Mouse (Mus musculus): Measurements from ENCODE around the gene Sox5. TPM values are rescaled to one million over a fixed set of nuclear protein-coding genes. Genes with fewer than 3 reads are reported as not detected.
A peak's percentile ranks its signal among the peaks of the same experiment; 100 is the strongest.

Gene Sox5
- polyA plus RNA-seq, 1 experiment from 2014 or later = 43.3 TPM

- no peaks in the 10 kb centered on the region for H3K36me3 ChIP-seq (ENCODE audit: control insufficient read depth, insufficient read depth, low read length)
- no peak for ATAC-seq
These were observed 318.1 kb downstream of the Sox5 start for GRCm38 (mm10) chr6:144463691-144464090.

GRCm38 (mm10) chr6:144463274-144463673 lies 318.5 kb downstream of the Sox5 start:
- H3K4me3 ChIP-seq (ENCODE audit: low read depth, low read length) = no peak overlapping the region
- ATAC-seq = no peak
- WGBS = 92% methylated on average over 5 of the region's 5 CpGs
- H3K9ac ChIP-seq (ENCODE audit: low read depth, low read length) = no peak overlapping the region
- no peaks in the 10 kb centered on the region for H3K4me1 ChIP-seq (ENCODE audit: control insufficient read depth, insufficient read depth, low read length)
- no peaks in the 10 kb centered on the region for H3K9me3 ChIP-seq (replicated peaks; ENCODE audit: control insufficient read depth, low read length, poor library complexity, severe bottlenecking)
- no peaks in the 10 kb centered on the region for H3K27me3 ChIP-seq (ENCODE audit: control insufficient read depth, insufficient read depth, low read depth, low read length)
- H3K4me2 ChIP-seq (ENCODE audit: low read length) = no peak overlapping the region
- no peaks in the 10 kb centered on the region for H3K36me3 ChIP-seq (ENCODE audit: control insufficient read depth, insufficient read depth, low read length)
- H3K27ac ChIP-seq (ENCODE audit: low read length) = no peak overlapping the region

More at GRCm38 (mm10) chr6:144463691-144464090, 318.1 kb downstream of the Sox5 start:
- Histone ChIP-seq H3K4me3 (ENCODE audit: low read depth, low read length) (no peak overlapping the region), H3K4me2 (ENCODE audit: low read length) (no peak overlapping the region), H3K9ac (ENCODE audit: low read depth, low read length) (no peak overlapping the region), H3K27me3 (ENCODE audit: control insufficient read depth, insufficient read depth, low read depth, low read length) (no peaks in the 10 kb centered on the region), H3K4me1 (ENCODE audit: control insufficient read depth, insufficient read depth, low read length) (no peaks in the 10 kb centered on the region), H3K27ac (ENCODE audit: low read length) (no peak overlapping the region), H3K9me3 (replicated peaks; ENCODE audit: control insufficient read depth, low read length, poor library complexity, severe bottlenecking) (no peaks in the 10 kb centered on the region)
- WGBS = 88% methylated on average over 6 of the region's 6 CpGs

- Histone ChIP-seq H3K9ac (ENCODE audit: low read depth, low read length) (no peak overlapping the region), H3K36me3 (ENCODE audit: control insufficient read depth, insufficient read depth, low read length) (no peaks in the 10 kb centered on the region), H3K9me3 (replicated peaks; ENCODE audit: control insufficient read depth, low read length, poor library complexity, severe bottlenecking) (no peaks in the 10 kb centered on the region), H3K27me3 (ENCODE audit: control insufficient read depth, insufficient read depth, low read depth, low read length) (no peaks in the 10 kb centered on the region), H3K4me3 (ENCODE audit: low read depth, low read length) (no peak overlapping the region), H3K4me2 (ENCODE audit: low read length) (no peak overlapping the region), H3K27ac (ENCODE audit: low read length) (no peak overlapping the region), H3K4me1 (ENCODE audit: control insufficient read depth, insufficient read depth, low read length) (peaks cover 3% of the 10 kb centered on the region; the same call in 1 of the 2 replicates)
- 89% methylated on average over 8 of the region's 8 CpGs for WGBS
- ATAC-seq = no peak
These were observed 322.3 kb downstream of the Sox5 start for GRCm38 (mm10) chr6:144459486-144459885.

GRCm38 (mm10) chr6:144457500-144457899 lies 324.3 kb downstream of the Sox5 start:
- H3K4me3 ChIP-seq (ENCODE audit: low read depth, low read length) = no peak overlapping the region
- H3K27ac ChIP-seq (ENCODE audit: low read length) = no peak overlapping the region
- H3K9ac ChIP-seq (ENCODE audit: low read depth, low read length) = no peak overlapping the region
- 91% methylated on average over 9 of the region's 9 CpGs for WGBS
- no peak for ATAC-seq
- H3K9me3 ChIP-seq (replicated peaks; ENCODE audit: control insufficient read depth, low read length, poor library complexity, severe bottlenecking) = no peaks in the 10 kb centered on the region
- H3K4me2 ChIP-seq (ENCODE audit: low read length) = no peak overlapping the region
- peaks cover 11% of the 10 kb centered on the region; the same call in 1 of the 2 replicates for H3K4me1 ChIP-seq (ENCODE audit: control insufficient read depth, insufficient read depth, low read length)
- no peaks in the 10 kb centered on the region for H3K36me3 ChIP-seq (ENCODE audit: control insufficient read depth, insufficient read depth, low read length)
- no peaks in the 10 kb centered on the region for H3K27me3 ChIP-seq (ENCODE audit: control insufficient read depth, insufficient read depth, low read depth, low read length)

- H3K9me3 ChIP-seq (replicated peaks; ENCODE audit: control insufficient read depth, low read length, poor library complexity, severe bottlenecking) = no peaks in the 10 kb centered on the region
- no peak overlapping the region for H3K9ac ChIP-seq (ENCODE audit: low read depth, low read length)
- H3K27ac ChIP-seq (ENCODE audit: low read length) = no peak overlapping the region
- H3K36me3 ChIP-seq (ENCODE audit: control insufficient read depth, insufficient read depth, low read length) = no peaks in the 10 kb centered on the region
- H3K4me2 ChIP-seq (ENCODE audit: low read length) = no peak overlapping the region
- H3K4me3 ChIP-seq (ENCODE audit: low read depth, low read length) = no peak overlapping the region
- 21% methylated on average over 11 of the region's 11 CpGs for WGBS
- no peaks in the 10 kb centered on the region for H3K27me3 ChIP-seq (ENCODE audit: control insufficient read depth, insufficient read depth, low read depth, low read length)
- peaks cover 11% of the 10 kb centered on the region; the same call in 1 of the 2 replicates for H3K4me1 ChIP-seq (ENCODE audit: control insufficient read depth, insufficient read depth, low read length)
- peak; percentile 48; the same call in 1 of the 2 replicates for ATAC-seq
These were observed 327.2 kb downstream of the Sox5 start for GRCm38 (mm10) chr6:144454291-144455276.

GRCm38 (mm10) chr6:144453605-144454004 lies 328.2 kb downstream of the Sox5 start:
- 31% methylated on average over 7 of the region's 7 CpGs for WGBS
- Histone ChIP-seq H3K9me3 (replicated peaks; ENCODE audit: control insufficient read depth, low read length, poor library complexity, severe bottlenecking) (no peaks in the 10 kb centered on the region), H3K27me3 (ENCODE audit: control insufficient read depth, insufficient read depth, low read depth, low read length) (no peaks in the 10 kb centered on the region), H3K9ac (ENCODE audit: low read depth, low read length) (no peak overlapping the region), H3K4me1 (ENCODE audit: control insufficient read depth, insufficient read depth, low read length) (peaks cover 11% of the 10 kb centered on the region; the same call in 1 of the 2 replicates), H3K4me3 (ENCODE audit: low read depth, low read length) (no peak overlapping the region), H3K4me2 (ENCODE audit: low read length) (no peak overlapping the region), H3K27ac (ENCODE audit: low read length) (no peak overlapping the region), H3K36me3 (ENCODE audit: control insufficient read depth, insufficient read depth, low read length) (no peaks in the 10 kb centered on the region)
- no peak for ATAC-seq

GRCm38 (mm10) chr6:144453147-144453546 lies 328.6 kb downstream of the Sox5 start:
- no peak overlapping the region for H3K4me2 ChIP-seq (ENCODE audit: low read length)
- ATAC-seq = no peak
- no peaks in the 10 kb centered on the region for H3K27me3 ChIP-seq (ENCODE audit: control insufficient read depth, insufficient read depth, low read depth, low read length)
- no peak overlapping the region for H3K27ac ChIP-seq (ENCODE audit: low read length)
- no peaks in the 10 kb centered on the region for H3K36me3 ChIP-seq (ENCODE audit: control insufficient read depth, insufficient read depth, low read length)
- H3K9me3 ChIP-seq (replicated peaks; ENCODE audit: control insufficient read depth, low read length, poor library complexity, severe bottlenecking) = no peaks in the 10 kb centered on the region
- no peak overlapping the region for H3K9ac ChIP-seq (ENCODE audit: low read depth, low read length)
- peaks cover 11% of the 10 kb centered on the region; the same call in 1 of the 2 replicates for H3K4me1 ChIP-seq (ENCODE audit: control insufficient read depth, insufficient read depth, low read length)
- H3K4me3 ChIP-seq (ENCODE audit: low read depth, low read length) = no peak overlapping the region
- 19% methylated on average over 1 of the region's 1 CpGs for WGBS

- H3K27ac ChIP-seq (ENCODE audit: low read length) = no peak overlapping the region
- no peak for ATAC-seq
These were observed 329.4 kb downstream of the Sox5 start for GRCm38 (mm10) chr6:144452200-144452977.

More at GRCm38 (mm10) chr6:144452200-144452977, 329.4 kb downstream of the Sox5 start:
- Histone ChIP-seq H3K9me3 (replicated peaks; ENCODE audit: control insufficient read depth, low read length, poor library complexity, severe bottlenecking) (no peaks in the 10 kb centered on the region), H3K9ac (ENCODE audit: low read depth, low read length) (no peak overlapping the region), H3K4me2 (ENCODE audit: low read length) (no peak overlapping the region), H3K4me1 (ENCODE audit: control insufficient read depth, insufficient read depth, low read length) (peaks cover 11% of the 10 kb centered on the region; the same call in 1 of the 2 replicates), H3K27me3 (ENCODE audit: control insufficient read depth, insufficient read depth, low read depth, low read length) (no peaks in the 10 kb centered on the region), H3K36me3 (ENCODE audit: control insufficient read depth, insufficient read depth, low read length) (no peaks in the 10 kb centered on the region), H3K4me3 (ENCODE audit: low read depth, low read length) (no peak overlapping the region)
- 68% methylated on average over 11 of the region's 11 CpGs for WGBS

Measured in midbrain, embryonic 16.5 days (tissue).